Mouse (Mus musculus): Measurements from ENCODE around the gene Ess2. TPM values are rescaled to one million over a fixed set of nuclear protein-coding genes. Genes with fewer than 3 reads are reported as not detected.

Gene Ess2
- total and polyA plus RNA-seq, 3 experiments = 19.3 to 29.1 (median 25.6) TPM

GRCm38 (mm10) chr16:17853263-17853662 lies 57.9 kb downstream of the Ess2 start:
- TF ChIP-seq POLR2AphosphoS5 (IDR thresholded peaks at IDR 0.05; ENCODE audit: insufficient replicate concordance, low read depth, low read length) (no peak), GATA2 (IDR thresholded peaks at IDR 0.05; ENCODE audit: borderline replicate concordance, low read depth, low read length) (no peak), GATA1 (IDR thresholded peaks at IDR 0.05; ENCODE audit: borderline replicate concordance, low read length) (no peak), CTCF (IDR thresholded peaks at IDR 0.05; ENCODE audit: low read depth, low read length) (no peak), TAL1 (conservative IDR thresholded peaks at IDR 0.05; ENCODE audit: low read depth, low read length) (no peak)
- ATAC-seq (ENCODE audit: extremely low read depth, insufficient number of reproducible peaks, low FRiP score, poor library complexity, severe bottlenecking) (no peak), DNase-seq (ENCODE audit: low spot score) (no peak)
- Histone ChIP-seq H3K27me3 (ENCODE audit: insufficient read depth, low read length) (no peaks in the 10 kb centered on the region), H3K4me3 (ENCODE audit: low read depth, low read length) (no peak overlapping the region), H3K4me1 (ENCODE audit: insufficient read depth, low read depth, low read length) (peaks cover 3% of the 10 kb centered on the region; the same call in 1 of the 2 replicates), H3K9me3 (replicated peaks) (no peaks in the 10 kb centered on the region), H3K36me3 (replicated peaks) (peaks cover 92% of the 10 kb centered on the region)

GRCm38 (mm10) chr16:17851860-17852259 lies 59.3 kb downstream of the Ess2 start:
- Histone ChIP-seq H3K36me3 (replicated peaks) (peaks cover 92% of the 10 kb centered on the region), H3K9me3 (replicated peaks) (no peaks in the 10 kb centered on the region), H3K4me3 (ENCODE audit: low read depth, low read length) (no peak overlapping the region), H3K27me3 (ENCODE audit: insufficient read depth, low read length) (no peaks in the 10 kb centered on the region), H3K4me1 (ENCODE audit: insufficient read depth, low read depth, low read length) (peaks cover 3% of the 10 kb centered on the region; the same call in 1 of the 2 replicates)
- ATAC-seq (ENCODE audit: extremely low read depth, insufficient number of reproducible peaks, low FRiP score, poor library complexity, severe bottlenecking) (no peak), DNase-seq (ENCODE audit: low spot score) (no peak)
- no peak for TF ChIP-seq POLR2AphosphoS5 (IDR thresholded peaks at IDR 0.05; ENCODE audit: insufficient replicate concordance, low read depth, low read length)
- no peak for TF ChIP-seq TAL1 (conservative IDR thresholded peaks at IDR 0.05; ENCODE audit: low read depth, low read length)
- TF ChIP-seq CTCF (IDR thresholded peaks at IDR 0.05; ENCODE audit: low read depth, low read length) = no peak
- no peak for TF ChIP-seq GATA2 (IDR thresholded peaks at IDR 0.05; ENCODE audit: borderline replicate concordance, low read depth, low read length)
- no peak for TF ChIP-seq GATA1 (IDR thresholded peaks at IDR 0.05; ENCODE audit: borderline replicate concordance, low read length)

GRCm38 (mm10) chr16:17851331-17851730 lies 59.8 kb downstream of the Ess2 start:
- TF ChIP-seq CTCF (IDR thresholded peaks at IDR 0.05; ENCODE audit: low read depth, low read length) (no peak), POLR2AphosphoS5 (IDR thresholded peaks at IDR 0.05; ENCODE audit: insufficient replicate concordance, low read depth, low read length) (no peak), GATA2 (IDR thresholded peaks at IDR 0.05; ENCODE audit: borderline replicate concordance, low read depth, low read length) (no peak), GATA1 (IDR thresholded peaks at IDR 0.05; ENCODE audit: borderline replicate concordance, low read length) (no peak), TAL1 (conservative IDR thresholded peaks at IDR 0.05; ENCODE audit: low read depth, low read length) (no peak)
- Histone ChIP-seq H3K4me1 (ENCODE audit: insufficient read depth, low read depth, low read length) (peaks cover 3% of the 10 kb centered on the region; the same call in 1 of the 2 replicates), H3K4me3 (ENCODE audit: low read depth, low read length) (no peak overlapping the region), H3K9me3 (replicated peaks) (no peaks in the 10 kb centered on the region), H3K27me3 (ENCODE audit: insufficient read depth, low read length) (no peaks in the 10 kb centered on the region), H3K36me3 (replicated peaks) (peaks cover 92% of the 10 kb centered on the region)
- no peak for ATAC-seq (ENCODE audit: extremely low read depth, insufficient number of reproducible peaks, low FRiP score, poor library complexity, severe bottlenecking)
- DNase-seq (ENCODE audit: low spot score) = no peak

Other genes starting within 250 kb of the Ess2 start
- gene Med15, start 178.5 kb downstream of the Ess2 start, total RNA-seq (2014; fragmentation: Nextera tagmentation) = 80.8 and 97.0 TPM in 2 replicates
- gene Med15, start 178.5 kb downstream of the Ess2 start, total RNA-seq (2017) = 20.3 and 23.4 TPM in 2 replicates
- 221 and 227 TPM in 2 replicates for gene Med15, start 178.5 kb downstream of the Ess2 start, polyA plus RNA-seq (2012)
- gene Klhl22, start 151.7 kb downstream of the Ess2 start, total RNA-seq (2014; fragmentation: Nextera tagmentation) = not detected in 2 replicates
- 0.06 and 2.1 TPM in 2 replicates for gene Klhl22, start 151.7 kb downstream of the Ess2 start, total RNA-seq (2017)
- gene Klhl22, start 151.7 kb downstream of the Ess2 start, polyA plus RNA-seq (2012) = not detected in 2 replicates
- gene Scarf2, start 114.1 kb downstream of the Ess2 start, total RNA-seq (2014; fragmentation: Nextera tagmentation) = not detected in 2 replicates
- 0.06 TPM in 1 of 2 replicates, not detected in the other for gene Scarf2, start 114.1 kb downstream of the Ess2 start, total RNA-seq (2017)
- gene Scarf2, start 114.1 kb downstream of the Ess2 start, polyA plus RNA-seq (2012) = not detected in 2 replicates
- not detected in 2 replicates for gene B830017H08Rik, start 78.2 kb downstream of the Ess2 start, total RNA-seq (2014; fragmentation: Nextera tagmentation)
- gene B830017H08Rik, start 78.2 kb downstream of the Ess2 start, total RNA-seq (2017) = 0.33 TPM in 1 of 2 replicates, not detected in the other
- 0.17 and 0.23 TPM in 2 replicates for gene B830017H08Rik, start 78.2 kb downstream of the Ess2 start, polyA plus RNA-seq (2012)
- gene Car15, start 73.0 kb downstream of the Ess2 start, total RNA-seq (2014; fragmentation: Nextera tagmentation) = 2.3 and 2.4 TPM in 2 replicates
- 2.3 and 3.3 TPM in 2 replicates for gene Car15, start 73.0 kb downstream of the Ess2 start, total RNA-seq (2017)
- 0.13 and 0.89 TPM in 2 replicates for gene Car15, start 73.0 kb downstream of the Ess2 start, polyA plus RNA-seq (2012)
- 0.75 and 1.0 TPM in 2 replicates for gene Gm20518, start 19.7 kb downstream of the Ess2 start, total RNA-seq (2014; fragmentation: Nextera tagmentation)
- gene Gm20518, start 19.7 kb downstream of the Ess2 start, total RNA-seq (2017) = 0.52 and 1.0 TPM in 2 replicates
- 0.09 and 0.17 TPM in 2 replicates for gene Gm20518, start 19.7 kb downstream of the Ess2 start, polyA plus RNA-seq (2012)
- not detected in 2 replicates for gene Tssk1, start 17.1 kb downstream of the Ess2 start, total RNA-seq (2014; fragmentation: Nextera tagmentation)
- 0.16 TPM in 1 of 2 replicates, not detected in the other for gene Tssk1, start 17.1 kb downstream of the Ess2 start, total RNA-seq (2017)
- gene Tssk1, start 17.1 kb downstream of the Ess2 start, polyA plus RNA-seq (2012) = not detected in 2 replicates
- 20.5 and 23.2 TPM in 2 replicates for gene Dgcr2, start 12.8 kb downstream of the Ess2 start, total RNA-seq (2014; fragmentation: Nextera tagmentation)
- gene Dgcr2, start 12.8 kb downstream of the Ess2 start, total RNA-seq (2017) = 25.5 and 32.2 TPM in 2 replicates
- gene Dgcr2, start 12.8 kb downstream of the Ess2 start, polyA plus RNA-seq (2012) = 16.5 and 27.8 TPM in 2 replicates
- gene Tssk2, start 12.7 kb downstream of the Ess2 start, total RNA-seq (2014; fragmentation: Nextera tagmentation) = not detected in 2 replicates
- 0.23 TPM in 1 of 2 replicates, not detected in the other for gene Tssk2, start 12.7 kb downstream of the Ess2 start, total RNA-seq (2017)
- gene Tssk2, start 12.7 kb downstream of the Ess2 start, polyA plus RNA-seq (2012) = not detected in 2 replicates
- gene Gsc2, start 3.7 kb upstream of the Ess2 start, total RNA-seq (2014; fragmentation: Nextera tagmentation) = not detected in 2 replicates
- not detected in 2 replicates for gene Gsc2, start 3.7 kb upstream of the Ess2 start, total RNA-seq (2017)
- gene Gsc2, start 3.7 kb upstream of the Ess2 start, polyA plus RNA-seq (2012) = not detected in 2 replicates
- gene Slc25a1, start 16.9 kb upstream of the Ess2 start, total RNA-seq (2014; fragmentation: Nextera tagmentation) = 47.5 and 57.3 TPM in 2 replicates
- gene Slc25a1, start 16.9 kb upstream of the Ess2 start, total RNA-seq (2017) = 76.4 and 92.8 TPM in 2 replicates
- gene Slc25a1, start 16.9 kb upstream of the Ess2 start, polyA plus RNA-seq (2012) = 209 and 244 TPM in 2 replicates
- not detected in 2 replicates for gene Vpreb2, start 69.1 kb upstream of the Ess2 start, total RNA-seq (2014; fragmentation: Nextera tagmentation)
- gene Vpreb2, start 69.1 kb upstream of the Ess2 start, total RNA-seq (2017) = not detected in 2 replicates
- not detected in 2 replicates for gene Vpreb2, start 69.1 kb upstream of the Ess2 start, polyA plus RNA-seq (2012)
- 18.4 and 22.4 TPM in 2 replicates for gene Dgcr6, start 141.5 kb upstream of the Ess2 start, total RNA-seq (2014; fragmentation: Nextera tagmentation)
- gene Dgcr6, start 141.5 kb upstream of the Ess2 start, total RNA-seq (2017) = 14.1 and 19.6 TPM in 2 replicates
- 20.4 and 23.8 TPM in 2 replicates for gene Dgcr6, start 141.5 kb upstream of the Ess2 start, polyA plus RNA-seq (2012)
- 2.0 and 8.1 TPM in 2 replicates for gene Prodh, start 178.9 kb upstream of the Ess2 start, total RNA-seq (2014; fragmentation: Nextera tagmentation)
- 12.5 and 14.5 TPM in 2 replicates for gene Prodh, start 178.9 kb upstream of the Ess2 start, total RNA-seq (2017)
- 14.9 and 17.1 TPM in 2 replicates for gene Prodh, start 178.9 kb upstream of the Ess2 start, polyA plus RNA-seq (2012)
- not detected in 2 replicates for gene Rtn4r, start 216.3 kb upstream of the Ess2 start, total RNA-seq (2014; fragmentation: Nextera tagmentation)
- 0.11 and 0.23 TPM in 2 replicates for gene Rtn4r, start 216.3 kb upstream of the Ess2 start, total RNA-seq (2017)
- gene Rtn4r, start 216.3 kb upstream of the Ess2 start, polyA plus RNA-seq (2012) = not detected in 2 replicates